Mouse (Mus musculus): ENCODE measurements around the gene Cpb1.

- TF ChIP-seq POLR2A (IDR thresholded peaks at IDR 0.05; ENCODE audit: borderline replicate concordance, extremely low read depth, insufficient read depth, insufficient read length, poor library complexity, severe bottlenecking) (no peak), CTCF (IDR thresholded peaks at IDR 0.05; ENCODE audit: borderline replicate concordance, extremely low read depth, insufficient read depth, insufficient read length) (no peak)
These were observed 33.5 kb downstream of the Cpb1 start, which contains the start of gene Cpa3 for GRCm38 (mm10) chr3:20242050-20242449.
